ENCODE assay signal across 15 mouse cellular contexts in the genomic region with DNA sequence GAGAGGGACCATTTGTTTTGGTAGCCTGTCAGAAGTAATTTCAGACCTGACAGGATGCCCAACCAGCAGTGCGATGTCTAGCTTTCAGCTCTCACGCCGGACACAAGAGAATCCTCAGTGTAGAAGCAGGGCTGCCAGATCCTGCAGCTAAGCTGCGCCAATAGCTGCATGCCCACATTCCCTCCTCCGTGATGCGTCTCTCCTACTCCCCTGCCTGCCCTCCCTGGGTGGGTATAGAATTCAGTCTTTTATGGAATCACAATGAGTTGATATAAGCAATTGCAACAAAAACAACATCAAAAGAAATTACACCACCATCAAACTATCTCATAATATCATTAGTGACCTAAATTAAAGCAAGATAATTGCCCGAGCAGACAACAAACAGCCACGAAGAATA.
DNase-seq lines count a peak whose midpoint lies in the region; ATAC-seq and TF ChIP-seq lines count a peak whose summit lies in the region.
"Had no signal": no experiment of that assay in that cellular context is flagged by ENCODE, and none has a peak within 500 bp of the region (broad histone marks: within the 10 kb centered on the region; RNA-seq: fewer than 3 reads in every experiment).

No protein-coding gene starts in this region.

- no peaks in the 10 kb centered on the region for H3K27me3 ChIP-seq in forebrain, embryonic 15.5 days
- H3K27me3 ChIP-seq in forebrain, embryonic 12.5 days, result no peaks in the 10 kb centered on the region
- H3K27me3 ChIP-seq in forebrain, embryonic 16.5 days (replicated peaks; ENCODE audit: control insufficient read depth, insufficient read depth, low read length), result no peaks in the 10 kb centered on the region
- H3K27me3 ChIP-seq: heart, embryonic 12.5 days; limb, embryonic 15.5 days; neural tube, embryonic 15.5 days; stomach, embryonic 15.5 days had no signal

- intact Hi-C loops in left cerebral cortex, postnatal 14 days (cut with DNase I), result no loop called here
- intact Hi-C loops in left cerebral cortex, postnatal 36 days (cut with DNase I), result no loop called here

- WGBS in forebrain, embryonic 15.5 days, result 41% methylated on average over 8 of the region's 8 CpGs
- WGBS in forebrain, embryonic 12.5 days, result 72% methylated on average over 8 of the region's 8 CpGs
- WGBS in forebrain, embryonic 16.5 days, result 35% methylated on average over 8 of the region's 8 CpGs

- H3K27ac ChIP-seq in forebrain, embryonic 15.5 days (replicated peaks), result no peak overlapping the region
- H3K27ac ChIP-seq in forebrain, embryonic 12.5 days, result no peak overlapping the region
- no peak overlapping the region for H3K27ac ChIP-seq in forebrain, embryonic 16.5 days (ENCODE audit: low read length)
- H3K27ac ChIP-seq: limb, embryonic 15.5 days; neural tube, embryonic 15.5 days; stomach, embryonic 15.5 days had no signal

- peak; percentile 81 for ATAC-seq in forebrain, embryonic 15.5 days (replicated peaks)
- ATAC-seq in forebrain, embryonic 12.5 days (ENCODE audit: low FRiP score), result no peak
- peak; percentile 83; the same call in 1 of the 2 replicates for ATAC-seq in forebrain, embryonic 16.5 days
- ATAC-seq in megakaryocyte, adult 5-6 weeks (ENCODE audit: poor library complexity, severe bottlenecking), result no peak

- H3K4me3 ChIP-seq in forebrain, embryonic 15.5 days, result no peak overlapping the region
- no peak overlapping the region for H3K4me3 ChIP-seq in forebrain, embryonic 12.5 days (replicated peaks)
- 0 out of 2 replicates have a peak overlapping the region, but pooled peaks have one; percentile 11 for H3K4me3 ChIP-seq in forebrain, embryonic 16.5 days (replicated peaks; ENCODE audit: low read length)
- H3K4me3 ChIP-seq: heart, embryonic 12.5 days; limb, embryonic 15.5 days; neural tube, embryonic 15.5 days; stomach, embryonic 15.5 days had no signal

- H3K36me3 ChIP-seq in forebrain, embryonic 15.5 days, result no peaks in the 10 kb centered on the region
- no peaks in the 10 kb centered on the region for H3K36me3 ChIP-seq in forebrain, embryonic 12.5 days (replicated peaks)
- no peaks in the 10 kb centered on the region for H3K36me3 ChIP-seq in forebrain, embryonic 16.5 days (ENCODE audit: control insufficient read depth, insufficient read depth)
- H3K36me3 ChIP-seq: heart, embryonic 12.5 days; limb, embryonic 15.5 days; neural tube, embryonic 15.5 days; stomach, embryonic 15.5 days had no signal

- no peaks in the 10 kb centered on the region for H3K9me3 ChIP-seq in forebrain, embryonic 15.5 days
- no peaks in the 10 kb centered on the region for H3K9me3 ChIP-seq in forebrain, embryonic 12.5 days
- no peaks in the 10 kb centered on the region for H3K9me3 ChIP-seq in forebrain, embryonic 16.5 days (ENCODE audit: control insufficient read depth, low read length)
- H3K9me3 ChIP-seq: heart, embryonic 12.5 days; limb, embryonic 15.5 days; neural tube, embryonic 15.5 days; stomach, embryonic 15.5 days had no signal

- peak overlapping the region; percentile 19; the same call in 1 of the 2 replicates for H3K4me2 ChIP-seq in forebrain, embryonic 15.5 days (replicated peaks)
- no peak overlapping the region for H3K4me2 ChIP-seq in forebrain, embryonic 12.5 days
- peak overlapping the region; percentile 28 for H3K4me2 ChIP-seq in forebrain, embryonic 16.5 days (ENCODE audit: low read length)
- H3K4me2 ChIP-seq: heart, embryonic 12.5 days; limb, embryonic 15.5 days; neural tube, embryonic 15.5 days; stomach, embryonic 15.5 days had no signal

- TF ChIP-seq CTCF in brain, embryonic 14.5 days (IDR thresholded peaks at IDR 0.05; ENCODE audit: borderline replicate concordance, extremely low read depth, insufficient read depth, insufficient read length), result no peak

- peak; percentile 4 to 5 for DNase-seq in left cerebral cortex, postnatal 14 days (ENCODE audit: low spot score in 2 of 2)
- DNase-seq in left cerebral cortex, postnatal 36 days (ENCODE audit: low spot score in 2 of 2), result no peak
- DNase-seq in brain, embryonic 14.5 days (ENCODE audit: low read depth), result peak; percentile 61
- no peak for DNase-seq in adrenal gland, postnatal 14 days
- DNase-seq: heart, postnatal 4 days; kidney, adult 11 months; lung, adult 2 months had no signal

- TF ChIP-seq POLR2A in brain, embryonic 14.5 days (IDR thresholded peaks at IDR 0.05; ENCODE audit: borderline replicate concordance, extremely low read depth, insufficient read depth, insufficient read length, poor library complexity, severe bottlenecking), result no peak

- H3K4me1 ChIP-seq in forebrain, embryonic 15.5 days, result no peaks in the 10 kb centered on the region
- H3K4me1 ChIP-seq in forebrain, embryonic 12.5 days, result no peaks in the 10 kb centered on the region
- no peaks in the 10 kb centered on the region for H3K4me1 ChIP-seq in forebrain, embryonic 16.5 days (replicated peaks; ENCODE audit: control insufficient read depth, insufficient read depth, low read length)
- H3K4me1 ChIP-seq: limb, embryonic 15.5 days; neural tube, embryonic 15.5 days; stomach, embryonic 15.5 days had no signal

- no peak overlapping the region for H3K9ac ChIP-seq in forebrain, embryonic 15.5 days (replicated peaks)
- H3K9ac ChIP-seq in forebrain, embryonic 12.5 days, result no peak overlapping the region
- no peak overlapping the region for H3K9ac ChIP-seq in forebrain, embryonic 16.5 days (replicated peaks; ENCODE audit: low read depth, low read length)
- H3K9ac ChIP-seq: heart, embryonic 12.5 days; limb, embryonic 15.5 days; neural tube, embryonic 15.5 days; stomach, embryonic 15.5 days had no signal

Comparison
In these comparisons a context has a peak if more than half of its experiments do, and no peak if none do; other contexts are left out.
1. ATAC-seq: peak in forebrain, embryonic 15.5 days (single experiment) and forebrain, embryonic 16.5 days (single experiment); none in forebrain, embryonic 12.5 days (single experiment) and megakaryocyte, adult 5-6 weeks (single experiment).
2. DNase-seq: peak in left cerebral cortex, postnatal 14 days (2 of 2) and brain, embryonic 14.5 days (single experiment); none in left cerebral cortex, postnatal 36 days (0 of 2) and adrenal gland, postnatal 14 days (single experiment).